Mouse (Mus musculus) ES-Bruce4 (cell line): ENCODE results near the gene Selenop. TPM values are rescaled to one million over a fixed set of nuclear protein-coding genes. Genes with fewer than 3 reads are reported as not detected.

Source experiments
- H3K27ac ChIP-seq: 2 replicates; pipeline ENCODE4 v1.5.1; 2012; ENCODE audit warnings: low read length, inconsistent platforms; ENCODE audit not compliant: insufficient read depth
- H3K27me3 ChIP-seq: 2 replicates; pipeline ENCODE4 v1.6.1; 2012; ENCODE audit warnings: mild to moderate bottlenecking, low read length, inconsistent platforms; ENCODE audit not compliant: control insufficient read depth, poor library complexity, insufficient read depth, severe bottlenecking
- H3K36me3 ChIP-seq: 2 replicates; pipeline ENCODE4 v1.6.1; 2012; ENCODE audit warnings: inconsistent platforms, mild to moderate bottlenecking, low read length, moderate library complexity; ENCODE audit not compliant: control insufficient read depth, poor library complexity, insufficient read depth, severe bottlenecking
- H3K4me1 ChIP-seq: one replicate; pipeline ENCODE4 v1.8.1; 2011; ENCODE audit warnings: low read length; ENCODE audit not compliant: control insufficient read depth, insufficient read depth
- H3K4me3 ChIP-seq: 2 replicates; pipeline ENCODE4 v1.5.1; 2011; ENCODE audit warnings: low read depth, mild to moderate bottlenecking, low read length
- H3K9ac ChIP-seq: 2 replicates; pipeline ENCODE4 v1.6.1; 2012; ENCODE audit warnings: low read depth, mild to moderate bottlenecking, inconsistent platforms; ENCODE audit not compliant: poor library complexity, severe bottlenecking
- H3K9me3 ChIP-seq: replicated peaks from 2 replicates; pipeline ENCODE4 v1.6.1; 2012; ENCODE audit warnings: mild to moderate bottlenecking, low read length, inconsistent platforms; ENCODE audit not compliant: control insufficient read depth, poor library complexity, insufficient read depth, severe bottlenecking
- CTCF ChIP-seq: IDR thresholded peaks from one replicate; pipeline ENCODE4 v1.8.1; 2011; ENCODE audit warnings: low read depth, low read length
- EP300 ChIP-seq: IDR thresholded peaks from 2 replicates; pipeline ENCODE4 v1.6.1; 2011; ENCODE audit warnings: low read depth, low read length; ENCODE audit not compliant: insufficient read depth
- POLR2A ChIP-seq: IDR thresholded peaks from one replicate; pipeline ENCODE4 v1.8.1; 2011; ENCODE audit warnings: low read length; ENCODE audit not compliant: insufficient read depth
- polyA plus RNA-seq: library from polyadenylated mRNA; stranded (reverse); fragments of >200 nt; gene quantifications from 2 replicates; pipeline ENCODE4 v1.2.4, GENCODE M21; 2011; ENCODE audit warnings: low read depth; ENCODE audit not compliant: missing spikeins, insufficient read depth, insufficient read length

The Selenop gene
- polyA plus RNA-seq, 1 experiment: 19.3 TPM

- H3K9ac ChIP-seq: no peak overlapping the region
- no peaks in the 10 kb centered on the region for H3K9me3 ChIP-seq
- no peak overlapping the region for H3K4me3 ChIP-seq
- no peaks in the 10 kb centered on the region for H3K36me3 ChIP-seq
- no peak for TF ChIP-seq CTCF
- TF ChIP-seq POLR2A: no peak
- no peak for TF ChIP-seq EP300
- H3K27ac ChIP-seq: no peak overlapping the region
- H3K4me1 ChIP-seq: no peaks in the 10 kb centered on the region
- no peaks in the 10 kb centered on the region for H3K27me3 ChIP-seq
Observed at GRCm38 (mm10) chr15:3264293-3264692, 4.1 kb upstream of the Selenop start.

- no peak for TF ChIP-seq EP300
- TF ChIP-seq POLR2A: no peak
- no peak for TF ChIP-seq CTCF
- Histone ChIP-seq H3K27ac (no peak overlapping the region), H3K9ac (no peak overlapping the region), H3K4me1 (peaks cover 4% of the 10 kb centered on the region), H3K36me3 (no peaks in the 10 kb centered on the region), H3K9me3 (no peaks in the 10 kb centered on the region), H3K27me3 (no peaks in the 10 kb centered on the region), H3K4me3 (no peak overlapping the region)
Observed at GRCm38 (mm10) chr15:3264828-3265227, 3.5 kb upstream of the Selenop start.

DNA sequence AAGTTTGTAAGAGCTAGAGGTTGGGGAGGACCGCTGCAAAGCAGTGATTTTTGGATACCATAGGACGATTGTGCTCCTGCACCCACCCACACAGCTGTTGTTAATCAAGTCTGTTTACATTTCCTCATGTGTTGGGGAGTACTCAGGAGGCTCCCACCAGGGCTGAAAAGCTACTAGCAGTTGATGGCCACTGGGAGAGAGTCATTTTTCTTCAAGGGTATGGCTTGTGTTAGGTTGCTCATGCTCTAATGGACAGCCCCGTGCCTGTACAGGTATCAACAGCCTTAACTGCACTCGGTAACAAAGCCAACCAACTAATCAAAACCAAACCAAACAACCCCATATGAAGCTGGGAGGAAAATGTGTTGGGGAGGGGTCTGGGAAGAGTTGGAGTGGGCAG lies 1.1 kb downstream of the Selenop start:
- TF ChIP-seq CTCF (no peak), POLR2A (no peak), EP300 (no peak)
- Histone ChIP-seq H3K9me3 (no peaks in the 10 kb centered on the region), H3K4me1 (peaks cover 6% of the 10 kb centered on the region), H3K9ac (no peak overlapping the region), H3K27me3 (no peaks in the 10 kb centered on the region), H3K36me3 (no peaks in the 10 kb centered on the region), H3K4me3 (no peak overlapping the region), H3K27ac (no peak overlapping the region)

DNA sequence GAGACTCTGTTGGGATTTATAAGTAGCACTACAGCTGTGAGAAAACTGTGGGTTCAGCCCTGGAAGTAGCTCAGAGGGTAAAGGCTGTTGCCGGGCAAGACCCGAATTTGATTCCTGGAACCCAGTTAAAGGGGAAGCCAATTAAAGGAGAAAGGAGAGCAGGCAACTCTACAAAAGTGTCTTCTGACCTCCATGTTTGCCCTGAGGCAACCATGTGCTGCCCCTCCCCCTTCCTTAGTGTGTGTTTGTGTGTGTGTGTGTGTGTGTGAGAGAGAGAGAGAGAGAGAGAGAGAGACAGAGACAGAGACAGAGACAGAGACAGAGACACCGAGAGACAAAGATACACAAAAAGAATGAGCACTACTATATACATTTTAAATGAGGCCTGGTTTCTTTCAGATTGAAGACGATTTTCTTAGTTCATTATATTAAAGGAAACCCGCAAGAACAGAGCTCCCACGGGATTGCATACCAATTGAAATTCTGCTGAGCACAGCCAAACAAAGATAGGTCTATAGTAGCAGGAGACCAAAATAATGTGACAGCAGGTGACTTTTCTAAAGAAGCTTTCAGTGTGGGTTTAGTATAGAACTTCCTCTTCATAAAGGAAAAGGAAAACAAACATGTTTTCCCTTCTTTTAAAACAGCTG lies 1.8 kb downstream of the Selenop start:
- Histone ChIP-seq H3K4me1 (peaks cover 6% of the 10 kb centered on the region), H3K36me3 (no peaks in the 10 kb centered on the region), H3K4me3 (no peak overlapping the region), H3K9ac (no peak overlapping the region), H3K9me3 (no peaks in the 10 kb centered on the region), H3K27me3 (no peaks in the 10 kb centered on the region), H3K27ac (peak overlapping the region; percentile 81)
- no peak for TF ChIP-seq CTCF
- no peak for TF ChIP-seq POLR2A
- no peak for TF ChIP-seq EP300

GRCm38 (mm10) chr15:3270646-3271077 lies 2.3 kb downstream of the Selenop start:
- Histone ChIP-seq H3K27ac (peak overlapping the region; percentile 81), H3K9me3 (no peaks in the 10 kb centered on the region), H3K27me3 (no peaks in the 10 kb centered on the region), H3K4me1 (peaks cover 6% of the 10 kb centered on the region), H3K4me3 (peak overlapping the region; percentile 57), H3K36me3 (no peaks in the 10 kb centered on the region), H3K9ac (no peak overlapping the region)
- TF ChIP-seq EP300 (peak; percentile 79), CTCF (no peak)

GRCm38 (mm10) chr15:3271216-3271615 lies 2.9 kb downstream of the Selenop start:
- no peak overlapping the region for H3K27ac ChIP-seq
- no peaks in the 10 kb centered on the region for H3K27me3 ChIP-seq
- H3K4me3 ChIP-seq: peak overlapping the region; percentile 49
- H3K9ac ChIP-seq: no peak overlapping the region
- no peaks in the 10 kb centered on the region for H3K36me3 ChIP-seq
- no peaks in the 10 kb centered on the region for H3K9me3 ChIP-seq
- H3K4me1 ChIP-seq: peaks cover 6% of the 10 kb centered on the region
- TF ChIP-seq EP300 (0 out of 2 replicates have a peak, but pooled peaks have one; percentile 28), CTCF (no peak)
